Mouse (Mus musculus) heart, embryonic 11.5 days (tissue): ENCODE results near the gene Cby1. TPM values are rescaled to one million over a fixed set of nuclear protein-coding genes. Genes with fewer than 3 reads are reported as not detected.

Experiments
- ATAC-seq: fragments of 200-750 bp; cut with Nextera tagmentation; replicated peaks from 2 replicates; pipeline ENCODE4 v1.8.0; 2017; ENCODE audit warnings: moderate library complexity; ENCODE audit not compliant: insufficient number of reproducible peaks, low FRiP score, low TSS enrichment
- H3K27ac ChIP-seq: fragments of 300-500 bp; sonication (generic); 2 replicates; pipeline ENCODE4 v1.5.1; 2014; ENCODE audit warnings: mild to moderate bottlenecking, low read depth, low read length
- H3K27me3 ChIP-seq: fragments of 300-500 bp; sonication (generic); 2 replicates; pipeline ENCODE4 v1.6.1; 2014; ENCODE audit warnings: mild to moderate bottlenecking, low read length, mixed read lengths; ENCODE audit not compliant: control insufficient read depth, insufficient read depth
- H3K36me3 ChIP-seq: fragments of 300-500 bp; sonication (generic); 2 replicates; pipeline ENCODE4 v1.6.1; 2014; ENCODE audit warnings: mild to moderate bottlenecking, low read length, moderate library complexity, mixed read lengths; ENCODE audit not compliant: control insufficient read depth, insufficient read depth
- H3K4me1 ChIP-seq: fragments of 300-500 bp; sonication (generic); 2 replicates; pipeline ENCODE4 v1.6.1; 2014; ENCODE audit warnings: low read length; ENCODE audit not compliant: control insufficient read depth, insufficient read depth
- H3K4me2 ChIP-seq: fragments of 300-500 bp; sonication (generic); 2 replicates; pipeline ENCODE4 v1.6.1; 2014; ENCODE audit warnings: mild to moderate bottlenecking, moderate library complexity
- H3K4me3 ChIP-seq: fragments of 300-500 bp; sonication (generic); 2 replicates; pipeline ENCODE4 v1.5.1; 2014; ENCODE audit warnings: low read depth, low read length
- H3K9ac ChIP-seq: fragments of 300-500 bp; sonication (generic); 2 replicates; pipeline ENCODE4 v1.6.1; 2014; ENCODE audit warnings: mild to moderate bottlenecking, low read depth, low read length, moderate library complexity
- H3K9me3 ChIP-seq: fragments of 300-500 bp; sonication (generic); replicated peaks from 2 replicates; pipeline ENCODE4 v1.6.1; 2016; ENCODE audit warnings: low read length; ENCODE audit not compliant: control insufficient read depth
- WGBS: fragments of 180-500 bp; shearing (Covaris S2); extraction: QIAGEN DNeasy Blood & Tissue Kit; methylation state at CpG from one replicate; pipeline ENCODE4 v1.1.7; 2014; ENCODE audit not compliant: insufficient replicate concordance; 5-methylcytosine and 5-hydroxymethylcytosine counted together
- polyA plus RNA-seq: library from polyadenylated mRNA; unstranded; fragments of >200 nt; fragmentation: Nextera tagmentation; extraction: Ambion mirVana; gene quantifications from 2 replicates; pipeline ENCODE4 v1.2.1, GENCODE M21; 2014

Gene Cby1
- polyA plus RNA-seq, 1 experiment from 2014 or later: 38.2 TPM

- WGBS: 16% methylated on average over 24 of the region's 24 CpGs
- peak overlapping the region; percentile 30; the same call in 1 of the 2 replicates for H3K9ac ChIP-seq
- H3K4me2 ChIP-seq: peak overlapping the region; percentile 74
- peak overlapping the region; percentile 78 for H3K4me3 ChIP-seq
- H3K9me3 ChIP-seq: no peaks in the 10 kb centered on the region
- H3K27ac ChIP-seq: peak overlapping the region; percentile 30; the same call in 1 of the 2 replicates
- H3K27me3 ChIP-seq: no peaks in the 10 kb centered on the region
- ATAC-seq: no peak
- peaks cover 38% of the 10 kb centered on the region for H3K4me1 ChIP-seq
- no peaks in the 10 kb centered on the region for H3K36me3 ChIP-seq
These were observed 30.8 kb downstream of the Cby1 start for GRCm38 (mm10) chr15:79689662-79690425.

- Histone ChIP-seq H3K9ac (peak within 1 kb of the TSS; percentile 81), H3K4me1 (peaks cover 31% of the 10 kb centered on the region), H3K4me2 (peak within 1 kb of the TSS; percentile 74), H3K27ac (peak within 1 kb of the TSS; percentile 70), H3K4me3 (peak within 1 kb of the TSS; percentile 78), H3K36me3 (no peaks in the 10 kb centered on the region), H3K9me3 (no peaks in the 10 kb centered on the region), H3K27me3 (no peaks in the 10 kb centered on the region)
- 1% methylated on average over 45 of the region's 45 CpGs for WGBS
- ATAC-seq: peak; percentile 91
These were observed 31.5 kb downstream of the Cby1 start, which contains the start of gene Gtpbp1 for GRCm38 (mm10) chr15:79690426-79691022. Gene Gtpbp1, plus strand, starts transcription at chr15:79690845.

DNA sequence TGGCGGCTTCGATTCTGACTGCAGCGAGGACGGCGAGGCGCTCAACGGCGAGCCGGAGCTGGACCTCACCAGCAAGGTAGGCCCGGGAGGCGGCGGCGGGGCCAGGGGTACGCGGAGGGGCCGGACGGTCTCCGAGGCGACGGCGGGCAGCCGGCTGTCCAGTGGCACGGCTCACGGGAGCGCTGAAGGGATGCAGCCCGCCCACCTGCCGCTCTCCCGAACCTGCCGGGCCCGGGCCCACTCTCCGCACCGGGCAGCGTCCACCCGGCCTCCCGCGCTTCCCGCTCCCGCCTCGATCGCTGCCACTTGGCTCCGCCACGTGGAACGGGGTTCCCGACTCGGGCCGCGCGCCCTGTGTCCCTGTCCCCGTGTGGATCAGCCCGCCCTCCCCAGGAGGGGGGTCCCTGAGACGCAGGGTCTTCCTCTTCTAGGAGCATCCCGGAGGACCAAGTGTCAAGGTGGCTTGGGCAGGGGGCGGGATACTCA lies 32.1 kb downstream of the Cby1 start:
- under 1% methylated on average over 40 of the region's 53 CpGs for WGBS

DNA sequence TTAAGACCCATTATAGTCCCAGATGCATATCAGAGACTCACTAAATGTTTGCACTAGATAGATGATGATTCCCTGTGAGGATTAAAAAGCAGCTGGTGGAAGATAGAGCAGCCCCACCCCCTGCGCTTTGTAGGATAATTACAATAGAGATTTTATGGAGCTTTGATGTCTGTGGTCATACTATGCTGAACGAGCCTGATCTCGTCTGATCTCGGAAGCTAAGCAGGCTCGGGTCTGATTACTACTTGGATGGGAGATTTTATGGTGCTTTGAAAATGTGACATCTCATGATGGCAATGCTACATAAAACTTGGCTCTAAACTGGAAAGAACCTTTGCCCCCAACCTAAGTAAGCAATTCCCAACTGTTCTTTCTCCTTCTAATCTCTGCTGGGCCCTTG lies 33.3 kb downstream of the Cby1 start:
- Histone ChIP-seq H3K4me2 (peak overlapping the region; percentile 71; the same call in 1 of the 2 replicates), H3K9ac (no peak overlapping the region), H3K27ac (no peak overlapping the region), H3K9me3 (no peaks in the 10 kb centered on the region), H3K27me3 (no peaks in the 10 kb centered on the region), H3K4me3 (no peak overlapping the region), H3K36me3 (0 out of 2 replicates have a peak, but pooled peaks cover 3% of the 10 kb centered on the region), H3K4me1 (peaks cover 23% of the 10 kb centered on the region)
- ATAC-seq: no peak
- WGBS: 89% methylated on average over 5 of the region's 5 CpGs

More for the DNA sequence above, 32.1 kb downstream of the Cby1 start:
- ATAC-seq: no peak
- Histone ChIP-seq H3K4me1 (peaks cover 26% of the 10 kb centered on the region), H3K27me3 (no peaks in the 10 kb centered on the region), H3K4me3 (peak overlapping the region; percentile 78), H3K9ac (peak overlapping the region; percentile 81), H3K36me3 (0 out of 2 replicates have a peak, but pooled peaks cover under 1% of the 10 kb centered on the region), H3K9me3 (no peaks in the 10 kb centered on the region), H3K4me2 (peak overlapping the region; percentile 71), H3K27ac (peak overlapping the region; percentile 70)

GRCm38 (mm10) chr15:79693740-79694139 lies 34.7 kb downstream of the Cby1 start:
- Histone ChIP-seq H3K27me3 (no peaks in the 10 kb centered on the region), H3K27ac (peak overlapping the region; percentile 36; the same call in 1 of the 2 replicates), H3K9me3 (no peaks in the 10 kb centered on the region), H3K4me1 (peaks cover 28% of the 10 kb centered on the region; the same call in 1 of the 2 replicates), H3K36me3 (0 out of 2 replicates have a peak, but pooled peaks cover 3% of the 10 kb centered on the region), H3K9ac (no peak overlapping the region; the same call in 1 of the 2 replicates), H3K4me2 (peak overlapping the region; percentile 44), H3K4me3 (no peak overlapping the region)
- WGBS: 58% methylated on average over 11 of the region's 11 CpGs
- ATAC-seq: no peak

- Histone ChIP-seq H3K27me3 (no peaks in the 10 kb centered on the region), H3K4me1 (peaks cover 28% of the 10 kb centered on the region; the same call in 1 of the 2 replicates), H3K36me3 (0 out of 2 replicates have a peak, but pooled peaks cover 3% of the 10 kb centered on the region), H3K9ac (no peak overlapping the region; the same call in 1 of the 2 replicates), H3K4me3 (0 out of 2 replicates have a peak overlapping the region, but pooled peaks have one; percentile 0), H3K9me3 (no peaks in the 10 kb centered on the region), H3K27ac (peak overlapping the region; percentile 30; the same call in 1 of the 2 replicates), H3K4me2 (peak overlapping the region; percentile 44)
- no peak for ATAC-seq
- 74% methylated on average over 4 of the region's 4 CpGs for WGBS
These were observed 35.5 kb downstream of the Cby1 start for GRCm38 (mm10) chr15:79694512-79694911.

DNA sequence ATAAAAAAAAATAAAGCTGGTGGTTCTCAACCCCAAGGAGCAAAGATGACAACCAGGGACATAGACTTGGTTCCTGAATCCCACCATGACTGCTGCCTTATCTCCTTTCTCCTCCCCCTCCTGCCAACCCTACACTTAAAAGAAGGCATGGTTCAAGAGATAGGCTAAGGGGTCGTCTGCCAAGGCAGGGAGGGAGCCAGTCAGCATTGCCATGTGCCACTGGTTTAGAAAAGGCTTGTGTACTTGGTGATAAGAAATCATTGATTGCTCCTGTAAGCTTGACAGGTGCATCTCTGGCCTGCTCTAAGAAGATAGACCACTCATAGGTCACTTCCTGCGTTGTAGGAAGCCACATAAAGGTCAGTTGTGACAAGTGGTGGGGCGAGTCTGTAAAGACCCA lies 36.5 kb downstream of the Cby1 start:
- no peak overlapping the region for H3K4me3 ChIP-seq
- H3K36me3 ChIP-seq: 0 out of 2 replicates have a peak, but pooled peaks cover 3% of the 10 kb centered on the region
- no peak overlapping the region for H3K9ac ChIP-seq
- H3K9me3 ChIP-seq: no peaks in the 10 kb centered on the region
- peaks cover 22% of the 10 kb centered on the region; the same call in 1 of the 2 replicates for H3K4me1 ChIP-seq
- no peak for ATAC-seq
- H3K4me2 ChIP-seq: no peak overlapping the region; the same call in 1 of the 2 replicates
- WGBS: 32% methylated on average over 3 of the region's 3 CpGs
- no peaks in the 10 kb centered on the region for H3K27me3 ChIP-seq
- H3K27ac ChIP-seq: no peak overlapping the region

DNA sequence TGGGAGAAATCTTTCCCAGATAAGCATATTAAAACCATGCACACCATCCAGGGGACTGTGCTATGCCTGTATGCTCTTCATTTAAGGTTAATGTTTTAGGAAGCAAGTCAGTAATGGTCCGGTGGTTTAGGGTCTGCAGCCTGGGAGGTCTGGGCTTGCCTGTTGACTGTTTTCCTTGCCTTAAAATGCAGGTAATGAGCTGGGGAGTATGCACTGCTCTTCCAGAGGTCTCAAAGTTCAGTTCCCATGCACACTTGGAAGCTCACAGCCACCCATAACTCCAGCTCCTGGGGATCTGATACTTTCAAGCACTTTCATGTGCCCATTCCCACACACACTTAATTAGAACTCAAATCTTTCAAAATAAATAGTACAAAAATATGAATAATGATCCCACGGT lies 37.5 kb downstream of the Cby1 start:
- 92% methylated on average over 2 of the region's 2 CpGs for WGBS
- Histone ChIP-seq H3K4me1 (peaks cover 21% of the 10 kb centered on the region; the same call in 1 of the 2 replicates), H3K4me3 (no peak overlapping the region), H3K4me2 (no peak overlapping the region), H3K27ac (no peak overlapping the region), H3K36me3 (0 out of 2 replicates have a peak, but pooled peaks cover 3% of the 10 kb centered on the region), H3K27me3 (no peaks in the 10 kb centered on the region), H3K9me3 (no peaks in the 10 kb centered on the region), H3K9ac (no peak overlapping the region)
- no peak for ATAC-seq
